Mouse (Mus musculus) heart, adult 11 months (tissue): Measurements from ENCODE around the gene Mitd1.
A peak's percentile ranks its signal among the peaks of the same experiment; 100 is the strongest.

Source experiments
- DNase-seq: peaks from one replicate; pipeline ENCODE4 v3.0.0; 2022

The Mitd1 gene

DNA sequence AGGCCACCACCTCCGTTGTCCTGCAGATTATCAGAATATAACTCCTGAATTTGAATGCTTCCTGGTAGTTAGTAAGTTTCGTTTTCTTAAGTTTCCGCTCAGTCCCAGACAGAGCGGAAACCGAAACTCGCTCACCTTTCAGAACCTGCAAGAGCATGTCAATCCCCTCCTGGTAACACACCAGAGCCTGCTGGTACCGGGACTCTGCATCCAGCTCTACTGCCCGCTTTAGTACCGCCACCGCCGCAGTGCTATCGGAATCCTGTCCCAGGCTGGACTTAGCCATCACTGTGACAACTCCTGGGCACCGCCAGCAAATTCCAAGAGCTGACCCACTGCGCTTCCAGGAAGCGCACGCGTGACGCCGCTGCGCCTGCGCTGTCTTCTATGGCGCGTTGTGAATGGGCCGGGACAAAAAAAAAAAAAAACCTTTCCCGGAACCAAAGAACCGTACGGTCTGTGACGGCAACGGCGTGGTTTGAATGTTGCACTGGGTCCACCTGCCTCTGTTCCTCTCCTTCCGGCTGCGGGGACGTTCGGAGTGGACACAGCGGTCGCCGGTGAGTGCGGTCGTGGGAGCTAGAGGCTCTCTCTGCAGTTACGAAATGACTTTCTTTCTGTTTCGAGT lies at the start of gene Mitd1, which contains the start of gene Mrpl30:
TSS of gene Mitd1 (minus strand) at position 387 of the 628 bp plus-strand sequence.
TSS of gene Mrpl30 (plus strand) at position 453 of the 628 bp plus-strand sequence.
- peak; percentile 99 for DNase-seq

DNA sequence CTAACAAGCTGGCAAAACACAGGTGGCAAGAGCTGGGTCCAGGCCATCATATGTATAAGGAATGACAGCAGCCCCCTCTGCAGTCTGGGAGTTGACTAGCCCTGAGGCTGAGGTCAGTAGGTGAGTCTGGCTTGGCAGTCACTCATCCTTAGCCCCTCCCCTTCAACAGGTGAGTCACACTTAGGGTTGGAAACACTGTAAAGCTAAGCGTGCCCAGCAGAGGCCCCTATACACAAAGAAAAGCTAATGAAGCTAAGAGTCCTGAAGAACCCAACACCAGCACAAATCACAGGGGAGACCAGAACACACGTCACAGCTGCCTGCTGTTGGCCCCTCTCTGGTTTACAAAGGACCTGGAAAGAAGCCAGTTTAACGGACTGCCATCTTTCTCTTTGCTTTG lies 41.6 kb upstream of the Mitd1 start:
- DNase-seq = peak; percentile 75

DNA sequence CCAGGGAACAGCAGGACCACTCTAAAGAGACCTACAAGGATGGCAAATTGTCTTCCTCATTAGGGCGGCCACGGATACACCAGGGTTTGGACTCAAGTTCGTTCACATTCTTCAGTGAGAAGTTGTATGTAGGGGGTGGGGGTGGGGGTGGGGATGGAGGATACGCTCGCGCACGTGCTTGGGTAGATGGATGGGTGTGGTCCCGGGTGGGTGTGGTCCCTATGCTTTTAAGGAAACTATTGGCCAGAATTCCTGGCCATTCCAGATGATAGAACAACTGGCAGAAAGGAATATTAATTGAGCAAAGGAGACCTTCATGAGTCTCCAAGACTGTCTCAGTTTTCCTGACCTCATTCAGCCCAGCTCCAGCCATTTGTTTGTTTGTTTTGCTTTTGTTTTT lies 35.8 kb upstream of the Mitd1 start:
- DNase-seq = peak; percentile 76

DNA sequence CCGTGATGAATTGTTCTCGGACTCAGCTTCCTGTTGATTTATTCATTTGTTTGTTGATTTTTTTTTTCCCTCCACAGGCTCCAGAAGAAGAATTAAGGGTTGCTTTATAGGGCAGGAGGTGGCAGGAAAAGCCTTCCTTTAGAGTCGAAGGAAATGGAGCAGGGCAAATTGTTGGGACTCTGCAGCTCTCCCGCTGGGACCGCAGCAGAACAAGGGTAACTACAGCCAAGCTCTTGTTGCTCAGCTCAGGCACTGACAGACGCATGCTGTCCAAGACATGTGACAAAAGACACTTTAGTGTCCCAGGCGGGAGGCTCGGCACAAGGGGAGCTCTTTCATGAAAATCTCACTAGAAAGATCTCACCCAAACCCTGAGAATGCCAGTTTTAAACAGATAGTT lies 32.3 kb upstream of the Mitd1 start:
- peak; percentile 64 for DNase-seq

DNA sequence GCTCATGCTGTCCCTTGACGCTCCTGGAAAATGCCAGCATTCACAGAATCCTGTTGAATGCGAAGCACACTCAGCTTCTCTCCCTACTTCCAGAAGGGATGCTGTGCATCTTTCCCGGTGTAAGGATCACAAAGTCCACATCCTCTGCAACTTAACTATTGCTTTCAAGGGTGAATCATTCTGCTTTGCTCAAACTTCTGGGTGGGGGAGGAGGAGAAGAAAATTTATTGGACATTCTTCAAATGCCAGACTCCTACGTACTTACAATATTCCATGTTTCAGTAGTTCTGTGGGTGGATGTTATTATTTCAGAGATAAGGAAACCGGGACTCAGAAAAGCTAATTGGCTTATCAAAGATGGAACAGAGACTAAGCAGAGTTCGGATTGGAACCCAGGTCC lies 27.9 kb upstream of the Mitd1 start:
- no peak for DNase-seq

DNA sequence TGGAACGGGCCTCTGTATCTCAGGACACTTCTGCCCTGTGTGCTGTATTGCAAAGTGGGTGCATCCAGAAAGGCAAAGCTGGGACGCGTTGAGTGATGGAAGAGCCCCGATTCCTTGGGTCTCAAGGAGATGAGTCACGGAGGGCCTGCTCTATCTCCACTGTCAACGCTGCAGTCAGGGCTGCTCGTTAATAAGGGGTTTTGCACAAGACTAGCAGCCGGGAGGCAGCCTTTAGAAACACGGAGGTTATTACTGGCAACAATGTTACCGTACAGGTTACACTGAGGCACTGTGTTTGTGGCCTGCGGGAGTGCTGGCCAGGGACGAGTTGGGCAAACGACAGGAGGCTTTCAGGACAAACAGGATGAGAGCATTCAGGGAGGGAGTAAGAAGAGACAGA lies 27.5 kb upstream of the Mitd1 start:
- peak; percentile 74 for DNase-seq

DNA sequence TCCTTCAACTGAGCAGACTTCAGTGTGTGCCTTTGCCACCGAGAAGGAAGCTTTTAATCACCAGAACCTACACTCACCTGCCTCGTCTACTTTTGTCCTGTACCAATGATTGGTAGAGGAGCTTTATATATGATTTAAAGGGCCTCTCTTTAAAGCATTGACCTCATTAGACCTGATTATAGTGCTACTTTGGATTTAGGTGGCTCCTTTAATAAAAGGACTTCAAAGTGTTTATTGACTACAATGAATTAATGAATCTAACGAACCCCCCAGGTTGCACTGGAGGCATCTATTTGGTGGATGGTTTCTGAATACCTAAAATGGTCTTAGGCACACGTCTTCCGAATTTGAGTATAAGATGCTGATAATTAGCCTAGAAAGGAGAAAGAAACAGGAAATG lies 26.2 kb upstream of the Mitd1 start, which contains the start of gene Lyg2:
TSS of gene Lyg2 (minus strand) at position 101 of the 400 bp plus-strand sequence.
- no peak for DNase-seq

DNA sequence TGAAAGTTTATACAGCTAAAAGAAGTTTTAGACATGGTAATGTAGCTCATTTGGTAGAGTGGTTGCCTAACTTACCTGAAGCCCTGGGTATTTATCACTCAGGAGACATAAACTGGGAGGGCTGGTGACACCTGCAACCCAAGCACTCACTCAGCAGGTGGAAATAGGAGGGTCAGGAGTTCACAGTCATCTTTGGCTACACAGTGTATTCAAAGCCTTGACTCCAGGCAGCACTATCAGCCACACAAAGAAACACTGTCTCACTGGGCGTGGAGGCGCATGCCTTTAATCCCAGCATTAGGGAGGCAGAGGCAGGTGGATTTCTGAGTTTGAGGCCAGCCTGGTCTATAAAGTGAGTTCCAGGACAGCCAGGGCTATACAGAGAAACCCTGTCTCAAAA lies 22.5 kb upstream of the Mitd1 start:
- DNase-seq = no peak

DNA sequence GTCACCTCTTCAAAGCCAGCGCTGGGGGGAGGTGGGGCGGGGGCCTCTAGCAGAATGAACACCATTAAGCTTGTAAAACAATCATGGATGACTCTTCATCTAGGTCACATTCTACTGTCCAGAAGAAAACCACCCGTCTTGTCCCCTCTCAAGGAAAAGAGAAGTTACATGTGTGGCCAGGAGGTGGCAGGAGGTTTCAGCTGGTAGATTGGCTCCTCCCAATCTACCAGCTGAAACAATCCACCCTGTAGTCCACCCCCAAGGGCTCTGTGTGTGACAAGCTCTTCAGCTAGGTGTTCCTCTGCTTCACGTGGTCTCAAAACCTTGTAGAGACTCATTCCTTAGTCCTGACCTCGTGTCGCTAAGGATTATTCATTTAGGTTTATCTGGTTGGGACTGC lies 13.0 kb upstream of the Mitd1 start:
- no peak for DNase-seq

DNA sequence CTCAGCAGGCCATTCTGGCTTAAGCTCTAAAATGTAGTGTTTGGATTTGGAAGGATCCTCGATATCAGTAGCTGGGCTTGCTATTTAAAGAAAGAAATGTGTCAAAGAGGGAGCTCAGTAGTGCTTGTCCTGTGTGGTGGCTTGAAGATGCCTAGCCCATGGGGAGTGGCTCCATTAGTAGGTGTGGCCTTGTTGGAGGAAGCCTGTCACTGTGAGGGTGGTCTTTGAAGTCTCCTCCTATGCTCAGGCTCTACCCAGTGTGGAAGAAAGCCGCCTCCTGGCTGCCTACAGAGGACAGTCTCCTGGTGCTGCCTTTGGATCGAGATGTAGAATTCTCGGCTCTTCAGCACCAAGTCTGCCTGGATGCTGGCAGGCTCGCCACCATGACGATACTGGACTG lies 10.1 kb upstream of the Mitd1 start:
- no peak for DNase-seq

DNA sequence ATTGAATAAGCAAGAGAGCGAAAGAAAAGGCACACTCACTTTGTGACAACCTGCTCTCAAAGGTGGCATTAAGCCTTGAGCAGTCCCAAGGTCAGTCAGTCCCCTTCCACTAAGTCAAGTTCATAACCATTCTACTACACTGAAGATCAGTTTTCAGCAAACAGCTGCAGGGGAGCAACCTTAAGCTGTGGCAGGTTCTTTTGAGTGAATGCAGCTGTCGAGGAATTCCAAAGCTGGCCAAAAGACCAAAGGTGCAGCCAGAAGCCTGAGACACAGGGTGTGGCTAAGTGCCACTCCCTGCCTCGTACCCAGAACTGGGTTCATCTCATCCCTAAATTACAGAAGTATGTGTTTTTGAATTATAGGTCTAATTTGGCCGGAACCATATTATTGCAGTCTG lies 9.6 kb upstream of the Mitd1 start:
- no peak for DNase-seq

DNA sequence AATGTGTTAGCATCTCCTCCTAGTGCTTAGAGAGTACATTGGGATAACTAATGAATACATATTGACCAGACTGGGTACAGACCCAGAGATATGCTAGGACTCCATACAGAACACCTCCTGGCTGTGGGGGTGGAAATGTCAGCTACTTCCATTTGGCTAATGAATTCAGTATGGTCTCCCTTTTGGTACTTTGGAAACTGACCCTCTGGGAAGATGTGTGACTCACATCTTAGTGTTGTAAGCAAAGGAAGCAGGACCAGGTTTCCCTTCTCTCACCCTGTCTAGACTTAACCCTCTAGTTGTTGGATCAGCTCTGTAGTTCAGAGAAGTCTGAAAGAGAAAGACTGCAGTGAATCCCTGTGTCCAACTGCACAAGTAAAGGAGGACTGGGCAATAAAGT lies 4.4 kb upstream of the Mitd1 start:
- DNase-seq = no peak

DNA sequence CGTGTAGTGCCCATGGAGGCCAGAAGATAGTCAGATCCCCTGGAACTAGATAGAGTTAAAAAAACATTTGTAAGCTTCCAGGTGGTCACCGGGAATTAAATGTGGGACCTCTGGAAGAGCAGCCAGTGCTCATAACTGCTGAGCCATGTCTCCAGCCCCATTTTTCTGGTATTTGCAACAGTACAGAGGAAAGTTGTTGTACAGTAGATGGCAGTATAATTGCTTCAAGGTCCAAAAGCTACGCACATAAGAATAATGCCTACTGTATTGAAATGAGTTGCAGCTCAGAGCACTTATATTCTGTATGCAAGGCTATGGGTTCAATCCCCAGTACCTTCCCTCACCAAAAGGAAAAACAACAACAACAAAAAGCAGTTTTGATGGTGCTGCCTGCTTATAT lies 1.2 kb upstream of the Mitd1 start:
- DNase-seq = no peak

DNA sequence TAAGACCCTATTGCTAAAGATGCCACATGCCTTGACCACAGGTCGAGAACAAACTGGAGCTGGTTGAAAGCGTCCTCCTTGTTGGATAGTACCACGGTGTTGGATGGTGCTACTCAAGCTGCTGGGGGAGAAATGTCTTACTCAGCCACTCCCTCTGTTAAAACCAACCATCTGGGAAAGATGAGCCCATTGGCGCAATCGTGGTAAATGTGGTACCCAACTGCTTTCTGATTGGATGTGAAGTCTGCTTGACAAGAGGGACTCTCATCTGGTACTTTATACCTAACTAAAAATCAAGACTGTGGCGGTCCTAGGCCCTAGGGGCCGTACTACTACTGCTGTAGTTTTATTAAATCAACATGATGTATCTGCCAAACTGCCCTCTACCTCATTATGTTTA lies 1.0 kb downstream of the Mitd1 start:
- DNase-seq = no peak

DNA sequence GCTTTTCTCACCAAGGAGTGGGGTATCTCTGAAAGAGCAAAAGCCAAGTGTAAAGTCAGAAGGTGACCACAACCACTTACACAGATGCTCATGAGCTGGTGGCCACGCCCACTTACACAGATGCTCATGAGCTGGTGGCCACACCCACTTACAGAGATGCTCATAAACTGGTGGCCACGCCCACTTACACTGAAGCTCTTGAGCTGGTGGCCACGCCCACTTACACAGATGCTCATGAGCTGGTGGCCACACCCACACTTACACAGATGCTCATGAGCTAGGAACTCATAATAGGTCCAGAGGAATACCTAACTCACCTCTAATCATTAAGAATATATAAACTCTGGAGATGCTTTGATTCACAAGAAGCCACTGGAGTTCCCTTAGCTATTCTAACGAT lies 5.8 kb downstream of the Mitd1 start:
- DNase-seq = no peak

DNA sequence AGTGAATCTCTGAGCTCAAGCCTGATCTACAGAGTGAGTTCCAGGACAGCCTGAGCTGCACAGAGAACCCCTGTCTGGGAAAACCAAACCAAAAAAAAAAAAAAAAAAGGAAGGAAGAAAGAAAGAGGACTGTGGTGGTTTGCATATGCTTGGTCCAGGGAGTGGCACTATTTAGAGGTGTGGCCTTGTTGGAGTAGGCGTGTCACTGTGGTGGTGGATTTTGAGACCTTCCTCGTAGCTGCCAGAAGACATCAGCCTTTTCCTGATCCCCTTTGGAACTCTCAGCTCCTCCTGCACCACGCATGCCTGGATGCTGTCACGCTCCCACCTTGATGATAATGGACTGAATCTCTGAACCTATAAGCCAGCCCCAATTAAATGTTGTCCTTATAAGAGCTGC lies 6.8 kb downstream of the Mitd1 start:
- DNase-seq = no peak

DNA sequence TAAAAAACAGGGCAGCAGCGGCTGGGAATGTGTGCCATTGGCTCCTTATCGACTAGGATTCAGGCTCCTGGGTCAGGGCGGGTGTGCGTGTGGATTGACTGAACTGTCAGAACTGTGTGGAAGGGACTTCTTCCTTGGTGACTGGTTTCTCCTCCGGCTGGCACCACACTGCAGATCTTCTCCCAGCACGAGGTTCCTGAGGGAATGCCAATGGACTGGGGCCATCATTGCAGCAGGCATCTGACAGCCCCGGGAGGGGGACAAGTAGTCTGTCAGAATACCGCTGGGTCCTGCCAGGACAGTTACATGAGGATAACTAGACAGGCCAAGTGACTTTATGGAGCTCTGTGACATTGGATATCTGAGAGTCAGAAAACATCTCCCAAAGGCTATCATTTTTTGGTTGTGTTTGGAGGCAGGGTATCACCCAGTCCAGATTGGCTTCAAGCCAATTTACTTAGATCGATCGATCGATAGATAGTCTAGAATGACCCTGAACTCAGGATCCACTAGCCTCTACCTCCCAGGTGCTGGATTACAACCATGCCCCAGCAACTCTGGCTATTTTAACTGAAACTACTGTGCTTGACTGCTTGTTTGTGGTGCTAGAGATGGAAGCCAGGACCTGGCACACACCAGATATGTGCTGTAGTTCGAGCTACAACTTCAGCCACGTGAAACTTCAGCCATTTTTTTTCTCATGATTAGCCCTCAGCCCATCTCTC lies 12.3 kb downstream of the Mitd1 start:
- DNase-seq = peak; percentile 93

DNA sequence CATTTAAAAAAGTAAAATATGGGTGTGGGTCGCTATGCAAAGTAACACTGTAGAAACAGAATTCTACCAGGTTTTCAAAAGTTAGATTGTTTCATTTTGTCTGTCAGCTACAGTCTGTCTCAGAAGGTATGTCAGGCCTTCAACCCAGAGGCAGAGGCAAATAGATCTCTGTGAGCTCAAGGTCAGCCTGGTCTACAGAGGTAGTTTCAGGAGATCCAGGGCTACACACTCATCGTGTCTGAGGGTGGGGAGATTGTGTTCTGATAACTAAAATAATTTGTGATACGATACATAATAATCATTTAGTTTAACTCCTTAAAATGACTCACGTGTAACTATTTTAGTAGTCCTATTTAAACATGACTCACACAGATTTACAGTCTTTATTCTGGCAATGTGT lies 17.1 kb downstream of the Mitd1 start:
- DNase-seq = peak; percentile 57

DNA sequence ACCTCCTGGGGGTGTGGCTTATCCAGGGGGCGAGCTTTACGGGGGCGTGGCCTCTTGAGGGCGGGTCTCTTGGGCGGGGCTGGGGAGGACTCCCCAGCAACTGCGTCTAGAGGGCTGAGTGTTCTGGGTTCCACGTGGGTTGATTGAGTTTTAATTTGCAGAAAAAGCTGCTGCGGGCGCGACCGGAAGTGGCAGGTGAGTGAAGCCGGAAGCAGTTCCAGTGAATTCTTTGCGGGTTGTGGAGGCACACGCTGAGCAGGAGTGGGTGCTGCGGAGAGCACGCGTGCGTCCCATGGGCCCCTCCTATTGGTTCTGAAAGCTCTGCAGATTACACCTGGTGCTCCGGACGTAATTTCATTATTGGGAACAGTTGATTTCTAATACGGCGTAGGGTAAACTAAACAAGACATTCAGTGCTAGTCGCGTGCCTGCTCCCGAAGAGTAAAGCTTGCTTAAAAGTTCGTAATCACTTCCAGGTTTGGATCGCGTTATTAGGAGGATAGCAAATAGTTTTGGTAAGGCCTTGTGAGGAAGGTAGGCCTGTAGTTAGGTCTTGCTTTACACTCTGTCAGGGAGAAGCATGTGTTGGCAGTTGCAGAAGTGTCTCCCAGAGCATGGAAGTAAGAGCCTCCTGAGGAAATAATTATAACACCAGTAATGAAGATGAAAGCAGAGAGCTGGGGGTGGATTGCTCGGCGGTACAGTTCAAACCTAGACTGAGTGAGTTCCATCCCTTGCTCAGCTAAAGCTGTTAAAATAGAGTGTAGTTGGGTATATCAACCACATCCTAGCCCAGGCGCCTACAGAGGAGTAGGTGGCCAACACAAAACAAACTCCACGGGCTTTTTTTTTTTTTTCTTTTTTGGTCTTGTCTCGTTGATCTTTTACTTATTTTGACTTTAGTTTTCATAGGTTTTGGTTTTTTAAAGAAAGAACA lies 17.8 kb downstream of the Mitd1 start:
- DNase-seq = peak; percentile 99

DNA sequence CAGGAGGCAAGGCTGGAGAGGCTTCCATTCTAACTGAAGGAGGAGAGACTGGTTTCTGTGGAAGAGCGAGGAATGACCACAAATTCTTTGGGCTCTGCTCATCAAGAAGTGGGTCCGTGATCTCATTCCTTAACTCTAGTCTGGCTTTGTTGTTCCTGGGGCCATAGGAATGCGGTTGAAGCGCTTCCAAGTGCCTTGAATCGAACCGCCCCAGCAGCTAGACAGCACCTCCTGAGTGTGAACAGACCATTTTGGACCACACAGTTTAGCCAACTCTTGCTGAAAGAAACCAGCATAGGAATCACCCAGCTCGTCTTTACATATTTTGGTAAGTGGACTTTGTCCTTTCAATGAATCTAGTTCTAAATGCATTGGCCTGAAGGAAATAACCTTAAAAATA lies 18.5 kb downstream of the Mitd1 start, which contains the start of gene Lipt1:
TSS of gene Lipt1 (plus strand) at position 35 of the 400 bp plus-strand sequence.
- peak; percentile 91 for DNase-seq

DNA sequence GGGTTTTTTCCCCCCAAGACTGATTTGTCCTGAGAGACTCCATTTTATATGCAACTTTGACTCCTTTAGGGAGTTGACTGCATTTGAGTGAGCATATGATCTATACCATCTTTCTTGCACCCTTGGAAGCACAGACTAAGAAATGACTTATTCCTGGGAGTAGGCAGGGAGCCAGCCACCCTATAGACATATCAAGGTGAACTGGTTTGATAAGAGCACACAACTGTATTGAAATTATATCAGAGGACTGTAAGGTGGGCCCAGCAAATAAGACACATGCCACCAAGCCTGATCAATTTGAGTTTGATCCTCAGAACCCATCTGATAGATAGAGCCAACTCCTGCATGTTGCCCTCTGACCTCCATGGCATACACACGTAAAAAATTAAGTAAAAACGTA lies 20.8 kb downstream of the Mitd1 start:
- DNase-seq = no peak

DNA sequence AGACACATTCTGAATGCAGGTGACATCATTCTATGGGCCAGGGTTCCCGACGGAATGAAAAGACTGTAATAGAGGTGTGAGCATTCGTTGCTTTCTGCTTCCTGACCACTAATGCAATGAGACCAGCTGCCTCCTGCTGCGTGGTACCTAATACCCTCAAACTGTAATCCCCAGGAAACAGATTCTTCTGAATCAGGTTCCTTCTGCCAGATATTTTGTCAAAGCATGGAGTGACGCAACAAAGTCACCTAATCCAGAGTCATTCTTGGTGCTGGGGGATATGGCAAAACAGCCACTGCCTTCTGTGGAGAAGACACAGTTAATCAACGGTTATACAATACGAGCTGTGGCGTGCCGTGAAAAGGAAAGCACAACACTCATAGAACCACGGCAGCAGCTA lies 21.6 kb downstream of the Mitd1 start:
- no peak for DNase-seq

DNA sequence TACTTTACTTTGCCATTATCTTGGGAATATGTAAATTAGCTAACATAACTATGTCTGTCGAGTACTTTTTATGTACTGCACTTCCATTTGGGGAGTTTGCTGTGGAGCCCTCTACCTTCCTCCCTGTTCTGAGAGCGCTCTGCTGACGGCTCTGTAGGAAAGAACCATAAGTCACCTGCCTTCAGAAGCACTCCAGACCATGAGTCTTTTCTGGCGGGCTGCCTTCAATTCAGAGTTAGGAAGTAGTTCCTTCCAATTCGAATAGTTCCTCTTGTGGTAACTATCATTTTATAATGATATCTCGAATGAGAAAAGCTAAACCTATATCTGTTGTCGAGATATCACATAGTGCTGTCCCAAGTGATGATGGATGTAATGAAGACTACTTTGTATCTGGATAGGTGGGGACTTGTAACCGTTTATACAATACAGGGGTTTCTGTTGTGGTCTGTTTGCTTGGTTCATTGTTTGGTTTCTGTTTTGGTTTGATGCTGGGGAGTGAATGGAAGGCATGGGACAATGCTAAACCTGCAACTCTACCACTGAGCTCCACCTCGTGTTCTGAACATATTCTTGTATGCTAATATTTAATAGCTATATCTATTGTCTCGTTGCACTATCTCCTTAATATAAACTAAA lies 22.4 kb downstream of the Mitd1 start:
- DNase-seq = peak; percentile 87
